Mouse (Mus musculus): ENCODE measurements around the gene Mapk1.

- TF ChIP-seq CTCF (IDR thresholded peaks at IDR 0.05), result no peak
- TF ChIP-seq EP300 (IDR thresholded peaks at IDR 0.05), result no peak
These were observed 89.8 kb downstream of the Mapk1 start for GRCm38 (mm10) chr16:17073000-17073399.

All from lung, postnatal 0 days (tissue).